Mouse (Mus musculus): ENCODE results near the gene Bola2. TPM values are rescaled to one million over a fixed set of nuclear protein-coding genes. Genes with fewer than 3 reads are reported as not detected.

Gene Bola2
- polyA plus RNA-seq, 1 experiment = 116 TPM

DNA sequence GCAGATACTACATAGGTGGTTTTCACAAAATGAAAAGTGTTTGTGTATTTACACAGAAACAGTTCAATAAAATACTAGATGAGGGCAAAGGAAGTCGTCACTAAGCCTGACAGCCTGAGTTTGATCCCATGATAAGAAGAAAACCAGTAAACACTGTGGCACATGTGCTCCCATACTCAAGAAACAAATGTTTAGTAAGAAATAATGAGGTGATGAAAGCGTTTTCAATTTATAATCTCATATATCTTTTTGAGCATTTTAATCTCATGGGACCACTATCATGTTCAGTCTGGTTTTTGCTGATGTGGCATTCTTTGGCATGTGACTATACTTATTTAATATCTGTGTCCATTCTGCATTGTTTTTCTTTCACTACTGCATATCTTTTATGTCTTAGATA, 41.2 kb upstream of the Bola2 start:
- no peak for TF ChIP-seq CTCF (IDR thresholded peaks at IDR 0.05; ENCODE audit: control insufficient read depth, insufficient read depth, insufficient read length)
- no peak for TF ChIP-seq MYOD1 (IDR thresholded peaks at IDR 0.05; ENCODE audit: control insufficient read depth, insufficient read length, low read depth)
- no peak for TF ChIP-seq FOSL1 (IDR thresholded peaks at IDR 0.05; ENCODE audit: insufficient read depth, low read length, poor library complexity, severe bottlenecking)
- H3K79me2 ChIP-seq (ENCODE audit: control insufficient read depth, insufficient read depth) = peaks cover 27% of the 10 kb centered on the region
- no peaks in the 10 kb centered on the region for H3K27me3 ChIP-seq (ENCODE audit: control insufficient read depth, insufficient read depth, insufficient read length)
- peaks cover 5% of the 10 kb centered on the region for H3K36me3 ChIP-seq (ENCODE audit: control insufficient read depth, insufficient read depth)
- H3K79me3 ChIP-seq (ENCODE audit: low read depth) = peaks cover 22% of the 10 kb centered on the region
- H3ac ChIP-seq (ENCODE audit: control insufficient read depth, insufficient read length, low read depth) = no peak overlapping the region
- H3K4me3 ChIP-seq (ENCODE audit: insufficient read depth, poor library complexity, severe bottlenecking) = no peak overlapping the region

DNA sequence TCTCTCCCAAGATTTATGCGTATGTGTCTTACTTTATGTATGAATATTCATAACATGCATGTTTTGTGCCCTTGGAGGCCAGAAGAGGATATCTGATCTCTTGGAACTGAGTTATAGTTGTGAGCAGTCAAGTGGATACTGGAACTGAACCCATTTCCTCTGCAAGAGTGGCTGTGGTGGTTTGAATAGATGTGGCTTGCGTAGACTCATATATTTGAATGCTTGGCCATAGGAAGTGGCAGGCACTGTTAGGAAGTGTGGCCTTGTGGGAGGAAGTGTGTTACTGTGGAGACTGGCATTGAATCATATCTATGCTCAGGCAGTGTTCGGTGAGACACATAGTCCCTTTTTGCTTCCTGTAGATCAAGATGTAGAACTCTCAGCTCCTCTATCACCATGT, 39.5 kb upstream of the Bola2 start:
- no peaks in the 10 kb centered on the region for H3K27me3 ChIP-seq (ENCODE audit: control insufficient read depth, insufficient read depth, insufficient read length)
- H3K79me2 ChIP-seq (ENCODE audit: control insufficient read depth, insufficient read depth) = peaks cover 19% of the 10 kb centered on the region
- H3K36me3 ChIP-seq (ENCODE audit: control insufficient read depth, insufficient read depth) = peaks cover 5% of the 10 kb centered on the region
- peaks cover 15% of the 10 kb centered on the region for H3K79me3 ChIP-seq (ENCODE audit: low read depth)
- TF ChIP-seq CEBPB (IDR thresholded peaks at IDR 0.05; ENCODE audit: low read depth) (no peak), CTCF (IDR thresholded peaks at IDR 0.05; ENCODE audit: control insufficient read depth, insufficient read depth, insufficient read length) (no peak), MAX (IDR thresholded peaks at IDR 0.05) (no peak), MYOG (IDR thresholded peaks at IDR 0.05; ENCODE audit: control insufficient read depth, extremely low read depth, insufficient read length) (no peak), MYOD1 (IDR thresholded peaks at IDR 0.05; ENCODE audit: control insufficient read depth, insufficient read length, low read depth) (no peak), FOSL1 (IDR thresholded peaks at IDR 0.05; ENCODE audit: insufficient read depth, low read length, poor library complexity, severe bottlenecking) (no peak), USF1 (IDR thresholded peaks at IDR 0.05; ENCODE audit: low read depth) (no peak)
- H3K4me3 ChIP-seq (ENCODE audit: insufficient read depth, poor library complexity, severe bottlenecking) = no peak overlapping the region
- H3ac ChIP-seq (ENCODE audit: control insufficient read depth, insufficient read length, low read depth) = no peak overlapping the region

DNA sequence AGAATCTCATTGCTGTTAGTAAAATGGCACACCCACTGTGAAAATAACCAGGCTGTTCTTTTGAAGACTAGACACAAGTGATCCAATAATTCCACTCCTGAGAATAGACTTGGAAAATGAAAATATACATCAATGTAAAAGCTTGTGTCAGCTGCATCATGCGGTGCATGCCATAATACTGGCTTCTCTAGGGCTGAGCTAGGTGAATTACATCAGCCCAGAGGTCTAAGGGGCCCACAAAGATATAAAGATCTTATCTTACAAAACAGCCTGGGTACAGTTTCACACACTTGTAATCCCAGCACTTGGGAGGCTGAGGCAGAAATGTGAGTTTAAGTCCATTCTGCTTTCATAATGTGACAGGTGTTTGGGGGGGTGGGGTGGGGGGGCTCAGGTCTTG, 37.7 kb upstream of the Bola2 start:
- peaks cover 2% of the 10 kb centered on the region for H3K79me2 ChIP-seq (ENCODE audit: control insufficient read depth, insufficient read depth)

DNA sequence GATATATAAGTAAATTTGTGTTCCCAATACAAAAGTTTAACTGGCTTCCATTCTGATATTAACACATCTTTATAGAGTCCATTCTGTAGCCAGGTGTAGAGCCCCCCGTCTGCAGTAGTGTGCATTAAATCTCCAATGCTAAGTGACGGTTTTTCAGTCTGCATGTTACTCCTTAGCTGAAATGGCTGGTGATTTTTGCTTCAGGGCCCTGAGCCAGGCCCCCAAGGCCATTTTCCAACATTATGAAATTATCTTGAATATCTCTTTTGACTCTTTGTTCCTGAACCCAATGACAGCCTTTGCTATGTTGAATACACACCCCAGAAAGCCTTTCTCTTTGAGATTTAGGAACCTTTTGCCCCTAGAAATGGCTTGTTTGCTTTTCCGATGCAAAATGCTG, 35.4 kb upstream of the Bola2 start:
- TF ChIP-seq CEBPB (IDR thresholded peaks at IDR 0.05; ENCODE audit: low read depth) (no peak), MYOG (IDR thresholded peaks at IDR 0.05; ENCODE audit: control insufficient read depth, extremely low read depth, insufficient read length) (no peak), CTCF (IDR thresholded peaks at IDR 0.05; ENCODE audit: control insufficient read depth, insufficient read depth, insufficient read length) (no peak)
- Histone ChIP-seq H3K27me3 (ENCODE audit: control insufficient read depth, insufficient read depth, insufficient read length) (no peaks in the 10 kb centered on the region), H3K79me3 (ENCODE audit: low read depth) (no peaks in the 10 kb centered on the region), H3ac (ENCODE audit: control insufficient read depth, insufficient read length, low read depth) (no peak overlapping the region), H3K79me2 (ENCODE audit: control insufficient read depth, insufficient read depth) (no peaks in the 10 kb centered on the region), H3K36me3 (ENCODE audit: control insufficient read depth, insufficient read depth) (peaks cover 11% of the 10 kb centered on the region), H3K4me3 (ENCODE audit: insufficient read depth, poor library complexity, severe bottlenecking) (no peak overlapping the region)

More for the DNA sequence above, 37.7 kb upstream of the Bola2 start:
- H3K79me3 ChIP-seq (ENCODE audit: low read depth) = peaks cover 5% of the 10 kb centered on the region
- no peaks in the 10 kb centered on the region for H3K27me3 ChIP-seq (ENCODE audit: control insufficient read depth, insufficient read depth, insufficient read length)
- peaks cover 5% of the 10 kb centered on the region for H3K36me3 ChIP-seq (ENCODE audit: control insufficient read depth, insufficient read depth)
- no peak overlapping the region for H3K4me3 ChIP-seq (ENCODE audit: insufficient read depth, poor library complexity, severe bottlenecking)
- no peak overlapping the region for H3ac ChIP-seq (ENCODE audit: control insufficient read depth, insufficient read length, low read depth)
- no peak for TF ChIP-seq MYOD1 (IDR thresholded peaks at IDR 0.05; ENCODE audit: control insufficient read depth, insufficient read length, low read depth)
- TF ChIP-seq FOSL1 (IDR thresholded peaks at IDR 0.05; ENCODE audit: insufficient read depth, low read length, poor library complexity, severe bottlenecking) = no peak
- no peak for TF ChIP-seq MAX (IDR thresholded peaks at IDR 0.05)
- TF ChIP-seq MYOG (IDR thresholded peaks at IDR 0.05; ENCODE audit: control insufficient read depth, extremely low read depth, insufficient read length) = no peak
- no peak for TF ChIP-seq CTCF (IDR thresholded peaks at IDR 0.05; ENCODE audit: control insufficient read depth, insufficient read depth, insufficient read length)
- TF ChIP-seq USF1 (IDR thresholded peaks at IDR 0.05; ENCODE audit: low read depth) = no peak
- TF ChIP-seq CEBPB (IDR thresholded peaks at IDR 0.05; ENCODE audit: low read depth) = no peak

DNA sequence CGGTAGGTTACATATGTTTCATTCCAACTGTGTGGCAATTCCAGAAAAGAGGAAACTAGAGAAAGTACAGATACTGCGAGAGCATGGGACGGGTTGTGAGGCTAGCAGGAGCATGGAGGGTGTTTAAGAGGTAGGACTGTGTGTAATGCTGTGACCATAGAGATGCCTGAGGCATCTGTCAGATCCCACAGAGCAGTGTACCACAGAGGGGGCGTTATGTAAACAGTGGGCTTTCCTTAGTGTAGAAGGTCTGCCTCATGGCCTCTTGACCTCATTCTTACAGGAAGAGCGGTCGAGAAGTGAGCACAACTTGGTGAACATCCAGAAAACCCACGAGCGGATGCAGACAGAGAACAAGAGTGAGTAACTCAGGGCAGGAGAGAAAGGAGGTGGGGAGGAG, 31.6 kb upstream of the Bola2 start:
- no peaks in the 10 kb centered on the region for H3K27me3 ChIP-seq (ENCODE audit: control insufficient read depth, insufficient read depth, insufficient read length)
- H3K79me2 ChIP-seq (ENCODE audit: control insufficient read depth, insufficient read depth) = no peaks in the 10 kb centered on the region
- H3ac ChIP-seq (ENCODE audit: control insufficient read depth, insufficient read length, low read depth) = no peak overlapping the region
- H3K4me3 ChIP-seq (ENCODE audit: insufficient read depth, poor library complexity, severe bottlenecking) = no peak overlapping the region
- no peaks in the 10 kb centered on the region for H3K79me3 ChIP-seq (ENCODE audit: low read depth)
- TF ChIP-seq CEBPB (IDR thresholded peaks at IDR 0.05; ENCODE audit: low read depth) (no peak), MAX (IDR thresholded peaks at IDR 0.05) (no peak), FOSL1 (IDR thresholded peaks at IDR 0.05; ENCODE audit: insufficient read depth, low read length, poor library complexity, severe bottlenecking) (no peak), MYOG (IDR thresholded peaks at IDR 0.05; ENCODE audit: control insufficient read depth, extremely low read depth, insufficient read length) (no peak), USF1 (IDR thresholded peaks at IDR 0.05; ENCODE audit: low read depth) (no peak)
- H3K36me3 ChIP-seq (ENCODE audit: control insufficient read depth, insufficient read depth) = peaks cover 13% of the 10 kb centered on the region

DNA sequence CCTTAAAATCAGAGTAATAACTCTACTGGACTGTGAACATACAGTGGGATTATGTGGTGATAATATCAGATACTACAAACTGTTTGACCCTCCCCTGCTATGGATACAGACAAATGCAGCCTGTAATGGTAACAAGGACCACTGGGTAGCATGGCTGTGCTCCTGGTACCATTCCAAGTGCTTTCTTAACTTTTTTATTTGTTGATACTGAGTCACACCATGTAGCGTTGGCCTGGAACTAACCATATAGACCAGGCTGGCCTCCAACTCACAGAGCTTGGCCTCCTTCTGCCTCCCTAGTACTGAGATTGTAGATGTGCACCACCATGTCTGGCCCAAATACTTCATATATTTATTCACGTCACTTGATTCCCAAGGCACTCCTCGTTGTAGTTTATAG, 29.9 kb upstream of the Bola2 start:
- H3K27me3 ChIP-seq (ENCODE audit: control insufficient read depth, insufficient read depth, insufficient read length) = no peaks in the 10 kb centered on the region
- peaks cover 13% of the 10 kb centered on the region for H3K36me3 ChIP-seq (ENCODE audit: control insufficient read depth, insufficient read depth)
- TF ChIP-seq MYOG (IDR thresholded peaks at IDR 0.05; ENCODE audit: control insufficient read depth, extremely low read depth, insufficient read length) = no peak
- no peak for TF ChIP-seq CTCF (IDR thresholded peaks at IDR 0.05; ENCODE audit: control insufficient read depth, insufficient read depth, insufficient read length)
- no peak for TF ChIP-seq CEBPB (IDR thresholded peaks at IDR 0.05; ENCODE audit: low read depth)
- no peaks in the 10 kb centered on the region for H3K79me3 ChIP-seq (ENCODE audit: low read depth)
- H3K79me2 ChIP-seq (ENCODE audit: control insufficient read depth, insufficient read depth) = no peaks in the 10 kb centered on the region
- no peak overlapping the region for H3ac ChIP-seq (ENCODE audit: control insufficient read depth, insufficient read length, low read depth)
- no peak overlapping the region for H3K4me3 ChIP-seq (ENCODE audit: insufficient read depth, poor library complexity, severe bottlenecking)

Data from C2C12 (cell line).